Mouse (Mus musculus) heart, embryonic 16.5 days (tissue): ENCODE results near the gene Myl4. TPM values are rescaled to one million over a fixed set of nuclear protein-coding genes. Genes with fewer than 3 reads are reported as not detected.
"Not testable (repeated sequence)": the region's sequence is repeated elsewhere in the genome, so short reads cannot be mapped to it uniquely, and the experiment has no call there.

Source experiments
- ATAC-seq: fragments of 200-750 bp; cut with Nextera tagmentation; replicated peaks from 2 replicates; pipeline ENCODE4 v1.8.0; 2017; ENCODE audit warnings: moderate number of reproducible peaks; ENCODE audit not compliant: insufficient read depth, low FRiP score; ENCODE audit errors: extremely low read depth
- H3K27ac ChIP-seq: fragments of 300-500 bp; sonication (generic); 2 replicates; pipeline ENCODE4 v1.5.1; 2014; ENCODE audit warnings: mild to moderate bottlenecking, low read length, control low read depth, moderate library complexity
- H3K27me3 ChIP-seq: fragments of 300-500 bp; sonication (generic); 2 replicates; pipeline ENCODE4 v1.6.1; 2014; ENCODE audit warnings: low read length, mixed read lengths; ENCODE audit not compliant: control insufficient read depth, insufficient read depth
- H3K36me3 ChIP-seq: fragments of 300-500 bp; sonication (generic); 2 replicates; pipeline ENCODE4 v1.6.1; 2014; ENCODE audit not compliant: control insufficient read depth, insufficient read depth
- H3K4me1 ChIP-seq: fragments of 300-500 bp; sonication (generic); 2 replicates; pipeline ENCODE4 v1.6.1; 2014; ENCODE audit warnings: low read length, mixed read lengths; ENCODE audit not compliant: control insufficient read depth, insufficient read depth
- H3K4me2 ChIP-seq: fragments of 300-500 bp; sonication (generic); 2 replicates; pipeline ENCODE4 v1.6.1; 2014; ENCODE audit warnings: low read depth, mild to moderate bottlenecking, control low read depth, low read length
- H3K4me3 ChIP-seq: fragments of 300-500 bp; sonication (generic); 2 replicates; pipeline ENCODE4 v1.5.1; 2014; ENCODE audit warnings: mild to moderate bottlenecking, control low read depth, low read length
- H3K9ac ChIP-seq: fragments of 300-500 bp; sonication (generic); 2 replicates; pipeline ENCODE4 v1.6.1; 2014; ENCODE audit warnings: low read length, control low read depth
- H3K9me3 ChIP-seq: fragments of 300-500 bp; sonication (generic); replicated peaks from 2 replicates; pipeline ENCODE4 v1.6.1; 2016; ENCODE audit warnings: low read length; ENCODE audit not compliant: control insufficient read depth
- WGBS: fragments of 180-500 bp; shearing (Covaris S2); extraction: QIAGEN DNeasy Blood & Tissue Kit; methylation state at CpG from one replicate; pipeline ENCODE4 v1.1.7; 2014; 5-methylcytosine and 5-hydroxymethylcytosine counted together
- polyA plus RNA-seq: library from polyadenylated mRNA; unstranded; fragments of >200 nt; fragmentation: Nextera tagmentation; extraction: Ambion mirVana; gene quantifications from 2 replicates; pipeline ENCODE4 v1.2.1, GENCODE M21; 2015

The Myl4 gene
- 1,596 and 1,841 TPM in 2 replicates for polyA plus RNA-seq

GRCm38 (mm10) chr11:104550406-104550974, at the start of gene Myl4, which contains the start of gene Cdc27:
Gene Myl4 (plus strand): TSS chr11:104550663.
Gene Cdc27 (minus strand): TSS chr11:104550620.
- Histone ChIP-seq H3K4me2 (peak within 1 kb of the TSS; percentile 87), H3K4me1 (peaks cover 20% of the 10 kb centered on the region), H3K9ac (peak within 1 kb of the TSS; percentile 100), H3K4me3 (peak within 1 kb of the TSS; percentile 98), H3K36me3 (no peaks in the 10 kb centered on the region), H3K9me3 (no peaks in the 10 kb centered on the region), H3K27me3 (no peaks in the 10 kb centered on the region), H3K27ac (peak within 1 kb of the TSS; percentile 95)
- peak; percentile 95 for ATAC-seq
- under 1% methylated on average over 35 of the region's 35 CpGs for WGBS

- ATAC-seq: no peak
Measured at GRCm38 (mm10) chr11:104508455-104508854, 42.0 kb upstream of the Myl4 start.

GRCm38 (mm10) chr11:104510606-104511005, 39.9 kb upstream of the Myl4 start:
- Histone ChIP-seq H3K4me3 (no peak overlapping the region), H3K27me3 (no peaks in the 10 kb centered on the region), H3K4me1 (no peaks in the 10 kb centered on the region), H3K9me3 (no peaks in the 10 kb centered on the region), H3K9ac (no peak overlapping the region), H3K36me3 (peaks cover 60% of the 10 kb centered on the region), H3K4me2 (no peak overlapping the region), H3K27ac (no peak overlapping the region)
- WGBS: 79% methylated on average over 2 of the region's 2 CpGs
- no peak for ATAC-seq

More at GRCm38 (mm10) chr11:104508455-104508854, 42.0 kb upstream of the Myl4 start:
- peaks cover 60% of the 10 kb centered on the region for H3K36me3 ChIP-seq
- no peak overlapping the region for H3K27ac ChIP-seq
- WGBS: 91% methylated on average over 4 of the region's 4 CpGs
- H3K9me3 ChIP-seq: no peaks in the 10 kb centered on the region
- no peaks in the 10 kb centered on the region for H3K4me1 ChIP-seq
- H3K4me3 ChIP-seq: no peak overlapping the region
- H3K9ac ChIP-seq: no peak overlapping the region
- H3K4me2 ChIP-seq: no peak overlapping the region
- H3K27me3 ChIP-seq: no peaks in the 10 kb centered on the region

- Histone ChIP-seq H3K4me3 (no peak overlapping the region), H3K27me3 (no peaks in the 10 kb centered on the region), H3K27ac (no peak overlapping the region), H3K9ac (no peak overlapping the region), H3K9me3 (no peaks in the 10 kb centered on the region), H3K4me2 (no peak overlapping the region), H3K4me1 (no peaks in the 10 kb centered on the region), H3K36me3 (peaks cover 64% of the 10 kb centered on the region)
- WGBS: 78% methylated on average over 4 of the region's 4 CpGs
- ATAC-seq: no peak
Measured at GRCm38 (mm10) chr11:104512436-104512835, 38.0 kb upstream of the Myl4 start.

GRCm38 (mm10) chr11:104525935-104526334, 24.5 kb upstream of the Myl4 start:
- no peak for ATAC-seq
- peaks cover 54% of the 10 kb centered on the region for H3K36me3 ChIP-seq

GRCm38 (mm10) chr11:104536843-104537242, 13.6 kb upstream of the Myl4 start:
- no peak for ATAC-seq
- Histone ChIP-seq H3K9me3 (no peaks in the 10 kb centered on the region), H3K27ac (no peak overlapping the region), H3K4me2 (no peak overlapping the region), H3K36me3 (peaks cover 17% of the 10 kb centered on the region), H3K27me3 (no peaks in the 10 kb centered on the region), H3K4me1 (0 out of 2 replicates have a peak, but pooled peaks cover under 1% of the 10 kb centered on the region), H3K9ac (no peak overlapping the region), H3K4me3 (no peak overlapping the region)
- 81% methylated on average over 2 of the region's 2 CpGs for WGBS

More at GRCm38 (mm10) chr11:104525935-104526334, 24.5 kb upstream of the Myl4 start:
- H3K4me1 ChIP-seq: no peaks in the 10 kb centered on the region
- H3K27me3 ChIP-seq: no peaks in the 10 kb centered on the region
- no peak overlapping the region for H3K4me2 ChIP-seq
- no peak overlapping the region for H3K9ac ChIP-seq
- 91% methylated on average over 6 of the region's 6 CpGs for WGBS
- H3K27ac ChIP-seq: no peak overlapping the region
- no peak overlapping the region for H3K4me3 ChIP-seq
- H3K9me3 ChIP-seq: no peaks in the 10 kb centered on the region

GRCm38 (mm10) chr11:104537945-104538555, 12.4 kb upstream of the Myl4 start:
- H3K4me3 ChIP-seq: no peak overlapping the region
- H3K27me3 ChIP-seq: no peaks in the 10 kb centered on the region
- no peak overlapping the region for H3K4me2 ChIP-seq
- no peak overlapping the region for H3K27ac ChIP-seq
- 0 out of 2 replicates have a peak, but pooled peaks cover 2% of the 10 kb centered on the region for H3K4me1 ChIP-seq
- ATAC-seq: no peak
- WGBS: 93% methylated on average over 2 of the region's 2 CpGs
- peaks cover 15% of the 10 kb centered on the region for H3K36me3 ChIP-seq
- H3K9ac ChIP-seq: no peak overlapping the region
- no peaks in the 10 kb centered on the region for H3K9me3 ChIP-seq

- Histone ChIP-seq H3K4me3 (no peak overlapping the region), H3K27ac (no peak overlapping the region), H3K36me3 (peaks cover 4% of the 10 kb centered on the region; the same call in 1 of the 2 replicates), H3K4me1 (peaks cover 6% of the 10 kb centered on the region; the same call in 1 of the 2 replicates), H3K27me3 (no peaks in the 10 kb centered on the region), H3K9ac (no peak overlapping the region), H3K9me3 (no peaks in the 10 kb centered on the region), H3K4me2 (no peak overlapping the region)
- no peak for ATAC-seq
- 92% methylated on average over 5 of the region's 5 CpGs for WGBS
Measured at GRCm38 (mm10) chr11:104539811-104540210, 10.7 kb upstream of the Myl4 start.

GRCm38 (mm10) chr11:104543337-104543736, 7.1 kb upstream of the Myl4 start:
- ATAC-seq, H3K27me3 ChIP-seq, H3K36me3 ChIP-seq, H3K9ac ChIP-seq, H3K4me3 ChIP-seq, H3K9me3 ChIP-seq, H3K27ac ChIP-seq, H3K4me2 ChIP-seq: not testable (repeated sequence)
- peaks cover 20% of the 10 kb centered on the region for H3K4me1 ChIP-seq
- 63% methylated on average over 2 of the region's 2 CpGs for WGBS
